Mouse (Mus musculus): ENCODE results near the gene Slc16a8. TPM values are rescaled to one million over a fixed set of nuclear protein-coding genes. Genes with fewer than 3 reads are reported as not detected.

The Slc16a8 gene
- polyA plus RNA-seq, 2 experiments: not detected

GRCm38 (mm10) chr15:79201491-79202150 lies 52.9 kb downstream of the Slc16a8 start:
- no peak overlapping the region for H3K4me3 ChIP-seq (ENCODE audit: insufficient read depth in 1 of 2, low read depth in 2 of 2, low read length in 2 of 2)
- H3K9ac ChIP-seq (replicated peaks): no peak overlapping the region
- no peak overlapping the region for H3K4me2 ChIP-seq (ENCODE audit: low read depth)
- H3K9me3 ChIP-seq (ENCODE audit: control insufficient read depth, low read length): no peaks in the 10 kb centered on the region
- no peak overlapping the region for H3K27ac ChIP-seq
- H3K27me3 ChIP-seq (ENCODE audit: control insufficient read depth, insufficient read depth, low read length): no peaks in the 10 kb centered on the region
- no peak for TF ChIP-seq CTCF (IDR thresholded peaks at IDR 0.05; ENCODE audit: low read depth)
- TF ChIP-seq EP300 (IDR thresholded peaks at IDR 0.05; ENCODE audit: low read depth): no peak
- 32% methylated on average over 13 of the region's 13 CpGs for WGBS (ENCODE audit: insufficient replicate concordance)
- H3K36me3 ChIP-seq (replicated peaks; ENCODE audit: control insufficient read depth, insufficient read depth, low read depth): no peaks in the 10 kb centered on the region
- DNase-seq (ENCODE audit: low read depth in 3 of 3, low spot score in 3 of 3) (no peak), ATAC-seq (ENCODE audit: insufficient read depth) (no peak)
- no peaks in the 10 kb centered on the region for H3K4me1 ChIP-seq (replicated peaks; ENCODE audit: control insufficient read depth in 2 of 2, insufficient read depth in 2 of 2, low read length in 1 of 2)

Other genes with a start within 250 kb of the Slc16a8 start
- gene H1f0, start 226.3 kb downstream of the Slc16a8 start, polyA plus RNA-seq (2012; rRNA removed): 53.1 and 65.2 TPM in 2 replicates
- 47.8 and 52.8 TPM in 2 replicates for gene H1f0, start 226.3 kb downstream of the Slc16a8 start, polyA plus RNA-seq (2014; fragmentation: Nextera tagmentation; extraction: Ambion mirVana)
- gene Galr3, start 212.9 kb downstream of the Slc16a8 start, polyA plus RNA-seq (2012; rRNA removed): 0.30 and 0.50 TPM in 2 replicates
- not detected in 2 replicates for gene Galr3, start 212.9 kb downstream of the Slc16a8 start, polyA plus RNA-seq (2014; fragmentation: Nextera tagmentation; extraction: Ambion mirVana)
- 39.9 and 43.4 TPM in 2 replicates for gene Ankrd54, start 191.9 kb downstream of the Slc16a8 start, polyA plus RNA-seq (2012; rRNA removed)
- gene Ankrd54, start 191.9 kb downstream of the Slc16a8 start, polyA plus RNA-seq (2014; fragmentation: Nextera tagmentation; extraction: Ambion mirVana): 37.7 and 48.3 TPM in 2 replicates
- gene Eif3l, start 179.6 kb downstream of the Slc16a8 start, polyA plus RNA-seq (2012; rRNA removed): 99.9 and 104 TPM in 2 replicates
- 130 and 132 TPM in 2 replicates for gene Eif3l, start 179.6 kb downstream of the Slc16a8 start, polyA plus RNA-seq (2014; fragmentation: Nextera tagmentation; extraction: Ambion mirVana)
- 1.6 and 1.7 TPM in 2 replicates for gene Micall1, start 145.9 kb downstream of the Slc16a8 start, polyA plus RNA-seq (2012; rRNA removed)
- gene Micall1, start 145.9 kb downstream of the Slc16a8 start, polyA plus RNA-seq (2014; fragmentation: Nextera tagmentation; extraction: Ambion mirVana): 0.69 and 0.71 TPM in 2 replicates
- gene Polr2f, start 113.8 kb downstream of the Slc16a8 start, polyA plus RNA-seq (2012; rRNA removed): 53.9 and 112 TPM in 2 replicates
- gene Polr2f, start 113.8 kb downstream of the Slc16a8 start, polyA plus RNA-seq (2014; fragmentation: Nextera tagmentation; extraction: Ambion mirVana): 181 and 183 TPM in 2 replicates
- gene 1700088E04Rik, start 113.5 kb downstream of the Slc16a8 start, polyA plus RNA-seq (2012; rRNA removed): 0.19 and 0.46 TPM in 2 replicates
- 0.52 and 0.93 TPM in 2 replicates for gene 1700088E04Rik, start 113.5 kb downstream of the Slc16a8 start, polyA plus RNA-seq (2014; fragmentation: Nextera tagmentation; extraction: Ambion mirVana)
- 0.12 and 0.24 TPM in 2 replicates for gene Sox10, start 89.5 kb downstream of the Slc16a8 start, polyA plus RNA-seq (2012; rRNA removed)
- 0.14 TPM in 1 of 2 replicates, not detected in the other for gene Sox10, start 89.5 kb downstream of the Slc16a8 start, polyA plus RNA-seq (2014; fragmentation: Nextera tagmentation; extraction: Ambion mirVana)
- 9.1 and 12.4 TPM in 2 replicates for gene Pick1, start 25.6 kb downstream of the Slc16a8 start, polyA plus RNA-seq (2012; rRNA removed)
- 3.5 and 4.2 TPM in 2 replicates for gene Pick1, start 25.6 kb downstream of the Slc16a8 start, polyA plus RNA-seq (2014; fragmentation: Nextera tagmentation; extraction: Ambion mirVana)
- gene Gm49486, start 25.4 kb downstream of the Slc16a8 start, polyA plus RNA-seq (2012; rRNA removed): 0.04 and 0.06 TPM in 2 replicates
- not detected in 2 replicates for gene Gm49486, start 25.4 kb downstream of the Slc16a8 start, polyA plus RNA-seq (2014; fragmentation: Nextera tagmentation; extraction: Ambion mirVana)
- gene Baiap2l2, start 30.8 kb upstream of the Slc16a8 start, polyA plus RNA-seq (2012; rRNA removed): 3.9 and 7.9 TPM in 2 replicates
- 1.2 and 1.9 TPM in 2 replicates for gene Baiap2l2, start 30.8 kb upstream of the Slc16a8 start, polyA plus RNA-seq (2014; fragmentation: Nextera tagmentation; extraction: Ambion mirVana)
- 10.5 and 11.8 TPM in 2 replicates for gene Pla2g6, start 73.6 kb upstream of the Slc16a8 start, polyA plus RNA-seq (2012; rRNA removed)
- 7.9 and 9.9 TPM in 2 replicates for gene Pla2g6, start 73.6 kb upstream of the Slc16a8 start, polyA plus RNA-seq (2014; fragmentation: Nextera tagmentation; extraction: Ambion mirVana)
- gene Maff, start 91.9 kb upstream of the Slc16a8 start, polyA plus RNA-seq (2012; rRNA removed): 1.8 TPM in 2 replicates
- gene Maff, start 91.9 kb upstream of the Slc16a8 start, polyA plus RNA-seq (2014; fragmentation: Nextera tagmentation; extraction: Ambion mirVana): 0.80 and 1.1 TPM in 2 replicates
- 7.2 and 10.3 TPM in 2 replicates for gene Tmem184b, start 148.8 kb upstream of the Slc16a8 start, polyA plus RNA-seq (2012; rRNA removed)
- 5.7 and 8.6 TPM in 2 replicates for gene Tmem184b, start 148.8 kb upstream of the Slc16a8 start, polyA plus RNA-seq (2014; fragmentation: Nextera tagmentation; extraction: Ambion mirVana)
- gene Csnk1e, start 200.8 kb upstream of the Slc16a8 start, polyA plus RNA-seq (2012; rRNA removed): 9.5 and 9.8 TPM in 2 replicates
- 3.7 and 5.5 TPM in 2 replicates for gene Csnk1e, start 200.8 kb upstream of the Slc16a8 start, polyA plus RNA-seq (2014; fragmentation: Nextera tagmentation; extraction: Ambion mirVana)